Mouse (Mus musculus): ENCODE results near the gene Lca5l. TPM values are rescaled to one million over a fixed set of nuclear protein-coding genes. Genes with fewer than 3 reads are reported as not detected.
"Not testable (repeated sequence)": the region's sequence is repeated elsewhere in the genome, so short reads cannot be mapped to it uniquely, and the experiment has no call there.

Gene Lca5l
- polyA plus RNA-seq, 1 experiment from 2014 or later: 1.7 TPM

DNA sequence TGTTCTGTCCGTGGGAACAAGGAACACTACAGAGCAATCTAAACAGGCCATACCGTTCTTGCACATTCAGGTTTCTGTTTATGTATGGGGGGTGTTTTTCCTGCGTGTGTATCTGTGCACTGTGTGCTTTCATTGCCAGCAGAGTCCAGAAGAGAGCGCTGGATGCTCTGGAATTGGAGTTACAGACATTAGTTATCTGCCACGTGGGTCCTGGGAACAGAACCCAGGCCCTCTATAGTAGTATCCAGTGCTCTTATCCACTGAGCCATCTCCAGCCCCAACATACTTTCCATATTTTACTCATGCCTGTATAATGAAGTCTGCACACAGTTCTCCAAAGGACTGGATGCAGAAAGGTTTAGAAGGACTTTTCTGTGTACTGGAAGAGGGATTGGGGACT is 46.3 kb downstream of the Lca5l start:
- no peaks in the 10 kb centered on the region for H3K27me3 ChIP-seq (ENCODE audit: control insufficient read depth, insufficient read depth, low read depth, low read length)
- peaks cover 17% of the 10 kb centered on the region for H3K4me1 ChIP-seq (ENCODE audit: control insufficient read depth, insufficient read depth, low read length)
- H3K9ac ChIP-seq (ENCODE audit: low read depth, low read length): peak overlapping the region; percentile 86
- 1% methylated on average over 5 of the region's 5 CpGs for WGBS
- H3K9me3 ChIP-seq (replicated peaks; ENCODE audit: control insufficient read depth, low read length, poor library complexity, severe bottlenecking): no peaks in the 10 kb centered on the region
- peak overlapping the region; percentile 79 for H3K27ac ChIP-seq (ENCODE audit: low read length)
- no peaks in the 10 kb centered on the region for H3K36me3 ChIP-seq (ENCODE audit: control insufficient read depth, insufficient read depth, low read length)
- no peak; the same call in 1 of the 2 replicates for ATAC-seq
- H3K4me2 ChIP-seq (ENCODE audit: low read length): peak overlapping the region; percentile 87
- peak overlapping the region; percentile 91 for H3K4me3 ChIP-seq (ENCODE audit: low read depth, low read length)

DNA sequence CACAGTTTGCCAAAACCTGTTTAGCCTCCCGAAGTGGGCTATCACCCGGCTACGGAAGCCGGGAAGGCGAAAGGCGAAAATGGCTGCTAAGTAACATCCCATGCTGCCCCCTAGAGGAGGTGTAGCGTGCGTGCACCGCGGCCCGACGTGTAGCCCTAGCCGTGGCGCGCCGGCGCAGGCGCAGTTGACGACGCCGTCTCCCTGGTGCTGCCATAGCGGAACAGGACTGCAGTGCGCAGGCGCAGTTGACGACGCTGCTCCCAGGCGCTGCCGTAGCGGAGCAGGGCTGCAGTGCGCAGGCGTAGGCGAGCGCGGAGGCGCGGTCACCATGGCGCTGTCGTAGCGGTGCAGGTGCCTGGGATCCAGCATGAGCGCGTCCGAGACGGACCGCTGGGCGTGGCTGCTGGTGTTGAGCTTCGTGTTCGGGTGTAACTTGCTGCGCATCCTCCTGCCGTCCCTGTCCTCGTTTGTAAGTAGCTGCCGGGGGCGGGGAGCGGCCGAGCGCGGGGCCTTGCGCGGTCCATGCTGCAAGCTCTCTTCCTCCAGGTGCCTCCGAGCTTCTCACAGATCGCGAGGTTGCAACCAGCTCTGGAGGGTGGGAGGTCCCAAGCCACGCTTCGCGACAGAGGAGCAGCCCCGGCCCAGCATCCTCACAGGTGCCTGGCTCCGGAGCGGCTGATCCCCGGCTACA is 46.8 kb downstream of the Lca5l start, which contains the start of gene Wrb:
Gene Wrb, plus strand, starts transcription at position 298 of the 691 bp plus-strand sequence.
- WGBS: under 1% methylated on average over 68 of the region's 68 CpGs
- H3K9me3 ChIP-seq (replicated peaks; ENCODE audit: control insufficient read depth, low read length, poor library complexity, severe bottlenecking): no peaks in the 10 kb centered on the region
- peak within 1 kb of the TSS; percentile 91 for H3K4me3 ChIP-seq (ENCODE audit: low read depth, low read length)
- ATAC-seq: peak; percentile 98
- no peaks in the 10 kb centered on the region for H3K27me3 ChIP-seq (ENCODE audit: control insufficient read depth, insufficient read depth, low read depth, low read length)
- H3K27ac ChIP-seq (ENCODE audit: low read length): peak within 1 kb of the TSS; percentile 79
- H3K4me1 ChIP-seq (ENCODE audit: control insufficient read depth, insufficient read depth, low read length): peaks cover 17% of the 10 kb centered on the region
- no peaks in the 10 kb centered on the region for H3K36me3 ChIP-seq (ENCODE audit: control insufficient read depth, insufficient read depth, low read length)
- H3K4me2 ChIP-seq (ENCODE audit: low read length): peak within 1 kb of the TSS; percentile 87
- peak within 1 kb of the TSS; percentile 86 for H3K9ac ChIP-seq (ENCODE audit: low read depth, low read length)

DNA sequence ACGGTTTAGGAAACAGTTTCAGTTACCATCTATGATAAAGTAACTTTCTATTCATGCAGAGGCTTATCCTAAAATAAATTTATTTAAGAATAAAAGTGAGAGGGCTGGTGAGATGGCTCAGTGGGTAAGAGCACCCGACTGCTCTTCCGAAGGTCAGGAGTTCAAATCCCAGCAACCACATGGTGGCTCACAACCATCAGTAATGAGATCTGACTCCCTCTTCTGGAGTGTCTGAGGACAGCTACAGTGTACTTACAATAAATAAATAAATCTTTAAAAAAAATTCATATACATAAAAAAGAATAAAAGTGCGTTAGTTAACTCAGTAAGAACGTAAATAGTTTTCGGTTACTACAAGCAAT is 47.3 kb downstream of the Lca5l start:
- not testable (repeated sequence) for H3K27me3 ChIP-seq (ENCODE audit: control insufficient read depth, insufficient read depth, low read depth, low read length); H3K27ac ChIP-seq (ENCODE audit: low read length); H3K36me3 ChIP-seq (ENCODE audit: control insufficient read depth, insufficient read depth, low read length); H3K9me3 ChIP-seq (replicated peaks; ENCODE audit: control insufficient read depth, low read length, poor library complexity, severe bottlenecking); H3K9ac ChIP-seq (ENCODE audit: low read depth, low read length)
- peak; percentile 33 for ATAC-seq
- Histone ChIP-seq H3K4me3 (ENCODE audit: low read depth, low read length) (peak overlapping the region; percentile 91), H3K4me1 (ENCODE audit: control insufficient read depth, insufficient read depth, low read length) (peaks cover 17% of the 10 kb centered on the region), H3K4me2 (ENCODE audit: low read length) (peak overlapping the region; percentile 22; the same call in 1 of the 2 replicates)
- 30% methylated on average over 6 of the region's 6 CpGs for WGBS

DNA sequence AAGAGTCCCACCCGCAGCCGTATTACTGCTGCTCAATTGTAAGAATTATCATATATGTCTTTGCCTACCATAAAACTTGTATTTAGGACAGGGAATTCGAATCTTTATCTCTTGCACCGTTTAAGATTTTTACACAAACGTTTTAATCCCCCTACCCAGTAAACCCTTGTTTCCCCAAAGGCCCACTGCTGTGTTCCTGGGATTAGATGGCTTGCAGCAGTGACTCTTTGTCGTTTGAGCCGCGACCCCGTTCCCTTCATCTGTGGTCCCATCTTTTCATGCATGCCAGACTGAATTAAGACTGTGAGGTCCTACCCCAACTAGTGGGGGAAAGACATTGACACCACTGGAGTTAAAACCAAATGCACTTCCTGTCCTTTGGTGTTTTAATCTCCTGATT is 63.6 kb downstream of the Lca5l start:
- WGBS: under 1% methylated on average over 9 of the region's 9 CpGs
- Histone ChIP-seq H3K4me2 (ENCODE audit: low read length) (peak overlapping the region; percentile 73), H3K36me3 (ENCODE audit: control insufficient read depth, insufficient read depth, low read length) (peaks cover 15% of the 10 kb centered on the region), H3K4me3 (ENCODE audit: low read depth, low read length) (peak overlapping the region; percentile 69), H3K27me3 (ENCODE audit: control insufficient read depth, insufficient read depth, low read depth, low read length) (no peaks in the 10 kb centered on the region), H3K9me3 (replicated peaks; ENCODE audit: control insufficient read depth, low read length, poor library complexity, severe bottlenecking) (no peaks in the 10 kb centered on the region), H3K27ac (ENCODE audit: low read length) (peak overlapping the region; percentile 99), H3K4me1 (ENCODE audit: control insufficient read depth, insufficient read depth, low read length) (peaks cover 27% of the 10 kb centered on the region), H3K9ac (ENCODE audit: low read depth, low read length) (peak overlapping the region; percentile 84)
- no peak for ATAC-seq

DNA sequence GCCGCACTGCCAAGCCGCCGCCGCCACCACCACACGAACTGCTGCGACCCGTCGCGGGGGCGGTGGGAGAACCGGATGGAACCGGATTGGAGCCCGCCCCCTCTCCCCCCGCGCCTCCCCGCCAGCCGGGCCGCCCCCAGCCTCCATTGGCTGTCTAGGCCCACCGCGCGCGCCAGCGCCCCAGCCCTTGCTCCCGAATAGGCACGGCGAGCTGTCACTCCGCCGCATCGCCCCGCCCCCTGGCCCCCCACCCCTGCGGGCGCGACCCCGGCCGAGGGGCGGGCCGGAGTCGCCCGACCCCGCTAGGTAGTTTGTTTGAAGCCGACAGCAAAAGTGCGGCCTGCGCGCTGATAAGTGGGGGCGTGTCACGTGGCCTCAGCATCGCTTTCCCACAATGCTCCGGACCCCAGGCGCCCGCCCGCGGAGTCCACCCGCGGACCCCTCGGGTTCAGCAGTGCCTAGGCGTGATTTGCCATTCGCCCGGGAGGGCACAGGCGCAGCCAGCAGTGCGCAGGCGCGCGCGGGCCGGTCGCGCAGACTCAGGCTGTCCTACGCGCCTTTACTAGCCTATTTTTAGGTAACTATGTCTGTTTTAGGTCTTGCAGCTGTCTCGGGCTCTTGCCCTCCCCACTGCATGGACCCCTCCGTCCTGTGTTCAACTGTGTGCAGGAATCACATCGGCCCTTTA is 64.3 kb downstream of the Lca5l start, which contains the start of gene Hmgn1:
Gene Hmgn1, minus strand, starts transcription at position 73 of the 688 bp plus-strand sequence.
- WGBS: 0% methylated on average over 63 of the region's 72 CpGs

DNA sequence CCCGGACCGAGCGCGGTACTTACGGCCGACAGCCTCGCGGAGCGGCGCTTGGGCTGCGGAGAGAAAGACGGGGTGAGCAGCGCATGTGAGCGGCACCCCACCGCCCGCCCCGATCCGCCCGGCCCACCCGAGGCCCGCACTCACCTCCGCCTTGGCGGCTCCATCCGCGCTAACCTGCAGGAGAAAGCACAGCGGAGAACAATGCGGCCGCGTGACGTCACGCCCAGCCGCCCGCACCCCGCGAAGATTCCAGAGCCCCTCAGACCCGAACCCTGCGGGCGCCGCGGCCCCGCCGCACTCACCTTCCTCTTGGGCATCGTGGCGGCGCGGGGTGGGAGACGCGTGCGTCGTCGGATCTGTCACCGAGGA is 64.8 kb downstream of the Lca5l start:
- Histone ChIP-seq H3K9ac (ENCODE audit: low read depth, low read length) (peak overlapping the region; percentile 84), H3K27me3 (ENCODE audit: control insufficient read depth, insufficient read depth, low read depth, low read length) (no peaks in the 10 kb centered on the region), H3K4me2 (ENCODE audit: low read length) (peak overlapping the region; percentile 93), H3K36me3 (ENCODE audit: control insufficient read depth, insufficient read depth, low read length) (peaks cover 20% of the 10 kb centered on the region), H3K4me1 (ENCODE audit: control insufficient read depth, insufficient read depth, low read length) (peaks cover 27% of the 10 kb centered on the region), H3K9me3 (replicated peaks; ENCODE audit: control insufficient read depth, low read length, poor library complexity, severe bottlenecking) (no peaks in the 10 kb centered on the region), H3K4me3 (ENCODE audit: low read depth, low read length) (peak overlapping the region; percentile 69), H3K27ac (ENCODE audit: low read length) (peak overlapping the region; percentile 99)
- under 1% methylated on average over 38 of the region's 52 CpGs for WGBS
- peak; percentile 79 for ATAC-seq

More for the DNA sequence above, 64.3 kb downstream of the Lca5l start, which contains the start of gene Hmgn1:
- H3K36me3 ChIP-seq (ENCODE audit: control insufficient read depth, insufficient read depth, low read length): peaks cover 20% of the 10 kb centered on the region
- peak; percentile 97 for ATAC-seq
- peak within 1 kb of the TSS; percentile 93 for H3K4me2 ChIP-seq (ENCODE audit: low read length)
- H3K4me3 ChIP-seq (ENCODE audit: low read depth, low read length): peak within 1 kb of the TSS; percentile 69
- H3K4me1 ChIP-seq (ENCODE audit: control insufficient read depth, insufficient read depth, low read length): peaks cover 27% of the 10 kb centered on the region
- no peaks in the 10 kb centered on the region for H3K9me3 ChIP-seq (replicated peaks; ENCODE audit: control insufficient read depth, low read length, poor library complexity, severe bottlenecking)
- H3K27ac ChIP-seq (ENCODE audit: low read length): peak within 1 kb of the TSS; percentile 99
- peak within 1 kb of the TSS; percentile 84 for H3K9ac ChIP-seq (ENCODE audit: low read depth, low read length)
- no peaks in the 10 kb centered on the region for H3K27me3 ChIP-seq (ENCODE audit: control insufficient read depth, insufficient read depth, low read depth, low read length)

DNA sequence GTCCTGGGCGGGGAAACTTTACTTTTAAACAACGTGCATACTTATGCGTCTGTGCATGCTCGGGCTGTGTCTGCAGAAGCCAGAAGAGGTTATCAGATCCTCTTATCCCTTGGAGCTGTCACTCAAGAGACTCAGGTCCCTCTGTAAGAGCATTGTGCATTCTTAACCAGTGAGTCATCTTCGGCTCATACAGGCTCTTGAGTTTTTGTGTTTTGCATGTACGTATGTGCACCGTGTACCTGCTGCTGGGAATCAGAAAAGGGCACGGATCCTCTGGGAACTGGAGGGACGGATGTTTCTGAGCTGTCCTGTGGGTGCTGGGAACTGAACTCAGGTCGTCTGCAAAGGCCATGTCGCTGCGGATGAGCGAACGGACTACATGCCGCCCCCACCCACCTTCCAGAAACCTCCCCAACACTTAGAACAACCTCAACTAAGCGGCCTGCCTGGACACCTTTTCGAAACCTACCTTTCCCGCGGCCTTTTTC is 65.3 kb downstream of the Lca5l start:
- Histone ChIP-seq H3K36me3 (ENCODE audit: control insufficient read depth, insufficient read depth, low read length) (peaks cover 20% of the 10 kb centered on the region), H3K9me3 (replicated peaks; ENCODE audit: control insufficient read depth, low read length, poor library complexity, severe bottlenecking) (no peaks in the 10 kb centered on the region), H3K4me2 (ENCODE audit: low read length) (peak overlapping the region; percentile 93), H3K4me1 (ENCODE audit: control insufficient read depth, insufficient read depth, low read length) (peaks cover 27% of the 10 kb centered on the region), H3K27ac (ENCODE audit: low read length) (peak overlapping the region; percentile 99), H3K9ac (ENCODE audit: low read depth, low read length) (peak overlapping the region; percentile 84), H3K4me3 (ENCODE audit: low read depth, low read length) (peak overlapping the region; percentile 69), H3K27me3 (ENCODE audit: control insufficient read depth, insufficient read depth, low read depth, low read length) (no peaks in the 10 kb centered on the region)
- 5% methylated on average over 19 of the region's 19 CpGs for WGBS
- ATAC-seq: no peak

DNA sequence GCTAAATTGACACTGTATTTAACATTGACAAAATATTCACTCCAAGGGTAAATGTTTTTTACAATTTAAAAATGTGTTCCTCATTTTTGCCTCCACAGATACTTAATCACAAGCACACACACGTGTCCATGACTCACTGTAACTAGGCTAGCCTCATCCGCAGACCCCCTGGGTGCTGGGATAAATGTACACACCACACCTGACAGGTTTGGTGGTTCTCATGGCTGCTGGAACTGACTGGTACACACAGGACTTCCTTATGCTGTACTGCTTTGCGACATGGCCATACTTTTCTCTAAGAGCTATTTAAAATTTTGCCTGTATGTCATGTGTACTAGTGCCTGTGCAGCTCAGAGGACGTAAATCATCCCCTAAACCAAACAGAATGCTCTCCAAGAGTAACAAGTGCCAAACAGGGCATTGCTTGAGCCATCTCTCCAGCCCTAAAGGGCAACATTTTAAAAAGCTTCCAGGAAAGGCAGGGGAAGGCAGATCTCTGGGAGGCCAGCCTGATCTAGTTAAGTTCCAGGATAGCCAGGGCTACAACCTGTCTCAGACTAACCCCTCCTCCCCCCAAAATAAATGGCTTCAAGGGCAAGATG is 71.9 kb downstream of the Lca5l start:
- Histone ChIP-seq H3K4me2 (ENCODE audit: low read length) (no peak overlapping the region), H3K27ac (ENCODE audit: low read length) (no peak overlapping the region), H3K36me3 (ENCODE audit: control insufficient read depth, insufficient read depth, low read length) (peaks cover 32% of the 10 kb centered on the region), H3K4me3 (ENCODE audit: low read depth, low read length) (no peak overlapping the region), H3K4me1 (ENCODE audit: control insufficient read depth, insufficient read depth, low read length) (peaks cover 5% of the 10 kb centered on the region), H3K9ac (ENCODE audit: low read depth, low read length) (no peak overlapping the region), H3K27me3 (ENCODE audit: control insufficient read depth, insufficient read depth, low read depth, low read length) (no peaks in the 10 kb centered on the region), H3K9me3 (replicated peaks; ENCODE audit: control insufficient read depth, low read length, poor library complexity, severe bottlenecking) (no peaks in the 10 kb centered on the region)
- ATAC-seq: no peak
- WGBS: 71% methylated on average over 4 of the region's 4 CpGs

All from midbrain, embryonic 16.5 days (tissue).